Mouse (Mus musculus): ENCODE results near the gene Lonp1.

DNA sequence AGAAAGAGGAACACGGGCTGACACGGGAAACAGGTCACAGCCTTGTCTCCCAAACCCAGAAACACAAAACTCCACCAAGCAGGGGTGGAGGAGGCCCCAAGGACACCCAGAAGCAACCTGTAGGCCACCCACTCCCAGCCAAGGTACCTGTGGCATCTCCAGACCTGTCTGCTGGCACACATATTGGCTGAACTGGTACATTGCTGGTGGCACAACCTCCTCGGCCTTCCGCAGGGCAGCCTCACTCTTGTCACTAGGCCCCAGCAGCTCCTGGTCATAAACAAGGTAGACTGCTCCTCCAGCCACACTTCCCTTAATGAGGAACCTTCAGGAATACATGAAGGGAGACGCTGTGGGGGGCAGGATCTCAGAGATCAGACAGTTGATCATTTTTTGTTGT is 18.0 kb downstream of the Lonp1 start:
- TF ChIP-seq GATA1 (IDR thresholded peaks at IDR 0.05; ENCODE audit: borderline replicate concordance, low read length) (no peak), FLI1 (IDR thresholded peaks at IDR 0.05; ENCODE audit: low read length) (no peak)
